Mouse (Mus musculus) heart, adult 2 months (tissue): Measurements from ENCODE around the gene Olfr697.

Experiments
- CTCF ChIP-seq: fragments of 200-600 bp; IDR thresholded peaks from 2 replicates; pipeline ENCODE4 v1.8.1; 2022; ENCODE audit warnings: antibody characterized with exemption, mild to moderate bottlenecking, moderate library complexity
- POLR2A ChIP-seq: fragments of 200-500 bp; IDR thresholded peaks from 2 replicates; pipeline ENCODE4 v1.6.1; 2011; ENCODE audit warnings: mild to moderate bottlenecking, low read depth, low read length, control low read depth; ENCODE audit not compliant: insufficient read depth

DNA sequence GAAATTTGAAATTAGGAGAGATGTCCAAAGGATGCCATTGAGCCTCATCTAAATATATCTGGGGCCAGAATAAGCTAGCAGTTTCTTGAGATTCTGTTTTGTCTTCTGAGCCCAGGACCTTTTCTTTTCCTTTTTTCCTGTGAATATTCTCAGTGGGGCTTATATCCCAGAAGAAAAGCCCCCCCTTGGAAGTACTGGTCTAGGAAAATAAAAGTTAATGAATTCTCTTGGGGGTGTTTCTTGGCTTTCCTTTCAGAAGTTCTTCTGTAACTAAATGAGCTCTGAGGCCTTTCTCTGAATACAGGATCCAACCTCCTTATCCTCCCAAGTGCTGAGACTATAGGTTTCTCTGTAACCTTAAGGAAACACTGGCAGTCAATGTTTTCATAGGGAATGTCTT is 13.1 kb upstream of the Olfr697 start, which contains the start of gene Olfr698:
- TF ChIP-seq CTCF (no peak), POLR2A (no peak)
